ENCODE assay signal across 8 mouse cellular contexts in the genomic region with DNA sequence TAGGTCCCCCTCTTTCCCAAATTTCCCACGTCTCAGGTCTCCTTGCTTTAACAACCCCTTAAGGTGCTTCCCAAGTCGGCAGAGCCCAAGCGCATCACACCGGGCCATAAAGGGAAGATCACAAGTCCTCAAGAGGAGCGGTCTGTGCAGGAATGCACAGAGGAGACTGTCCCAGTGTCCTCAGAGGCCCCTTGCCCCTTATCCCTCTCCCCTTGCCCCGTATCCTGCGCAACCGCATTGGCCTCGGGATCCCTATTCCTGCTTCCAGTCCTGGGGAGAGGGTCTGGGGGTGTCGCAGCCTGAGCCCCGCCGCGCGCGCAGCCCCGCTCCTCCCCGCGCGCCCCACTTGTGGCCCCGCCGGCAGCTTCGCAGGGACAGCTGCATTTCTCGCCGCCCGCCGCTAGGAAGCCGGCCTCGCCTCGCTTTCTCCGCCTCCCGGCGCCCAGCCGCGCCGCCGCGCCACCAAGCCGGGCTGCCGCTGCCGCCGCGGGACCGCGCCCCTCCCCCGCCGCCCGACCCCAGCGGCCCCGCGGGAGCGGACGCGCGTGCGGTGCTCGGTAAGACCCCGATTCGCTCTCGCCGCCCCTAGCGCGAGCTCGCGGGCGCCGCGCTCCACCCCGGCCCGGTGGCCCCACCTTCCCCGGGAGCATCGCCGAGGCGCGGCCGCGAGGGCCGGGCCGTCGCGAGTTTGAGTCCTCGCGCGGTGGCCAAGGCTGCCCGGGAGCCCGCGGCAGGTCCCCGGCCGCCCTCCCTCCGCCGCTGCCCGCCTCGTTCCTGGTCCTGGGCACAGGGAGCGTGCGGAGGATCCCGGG. TPM values are rescaled to one million over a fixed set of nuclear protein-coding genes. Genes with fewer than 3 reads are reported as not detected.
DNase-seq lines count a peak whose midpoint lies in the region; ATAC-seq lines count a peak whose summit lies in the region.

No protein-coding gene starts in this region.

- no peaks in the 10 kb centered on the region for H3K9me3 ChIP-seq in hindbrain, embryonic 16.5 days (ENCODE audit: control insufficient read depth, low read length)

- peak overlapping the region; percentile 87 for H3K4me2 ChIP-seq in hindbrain, embryonic 16.5 days (ENCODE audit: low read length)

- H3K27ac ChIP-seq in hindbrain, embryonic 16.5 days (ENCODE audit: low read depth, low read length), result peak overlapping the region; percentile 92

- peak overlapping the region; percentile 98 for H3K9ac ChIP-seq in hindbrain, embryonic 16.5 days (ENCODE audit: low read depth, low read length)

- WGBS in hindbrain, embryonic 16.5 days, result under 1% methylated on average over 66 of the region's 95 CpGs

- H3K4me3 ChIP-seq in hindbrain, embryonic 16.5 days (ENCODE audit: low read length), result peak overlapping the region; percentile 92

- no peaks in the 10 kb centered on the region for H3K27me3 ChIP-seq in hindbrain, embryonic 16.5 days (replicated peaks; ENCODE audit: control insufficient read depth, insufficient read depth, low read length)

- DNase-seq in NIH3T3 (ENCODE audit: low read depth), result peak; percentile 83
- peak; percentile 81 for DNase-seq in cerebellum, adult 9-11 months
- DNase-seq in frontal cortex, postnatal 36 days (ENCODE audit: low spot score in 2 of 2), result peak; percentile 74 to 75
- peak; percentile 51 to 63 for DNase-seq in left cerebral cortex, adult 8-10 months (ENCODE audit: low spot score in 2 of 2)
- peak; percentile 66 to 75 for DNase-seq in right cerebral cortex, adult 2 months (ENCODE audit: low spot score in 2 of 2)
- DNase-seq in urinary bladder, postnatal 25 days (ENCODE audit: low spot score), result peak; percentile 73

- peaks cover 26% of the 10 kb centered on the region for H3K4me1 ChIP-seq in hindbrain, embryonic 16.5 days (ENCODE audit: control insufficient read depth, insufficient read depth, low read depth, low read length)

- ATAC-seq in hindbrain, embryonic 16.5 days, result peak; percentile 65
- ATAC-seq in megakaryocyte, adult 5-6 weeks (ENCODE audit: poor library complexity, severe bottlenecking), result peak; percentile 85

- H3K36me3 ChIP-seq in hindbrain, embryonic 16.5 days (ENCODE audit: control insufficient read depth, insufficient read depth, low read length), result no peaks in the 10 kb centered on the region

RNA-seq across cellular contexts. Expression of gene Cuedc1, which starts 1.1 kb away (rescaled TPM):
- polyA plus RNA-seq in hindbrain, embryonic 16.5 days (2015; fragmentation: Nextera tagmentation; extraction: Ambion mirVana), result 29.9 and 41.3 TPM in 2 replicates
- 10 to 100 TPM; 28.0 to 31.8 (median 30.9) TPM for total RNA-seq in left cerebral cortex, adult 8-10 months (2022)
- total RNA-seq in megakaryocyte, adult 5-6 weeks (2015), result 0.67 and 0.73 TPM in 2 replicates
- 1.3 and 2.2 TPM in 2 replicates for total RNA-seq in megakaryocyte, adult 5-6 weeks (2017)

RNA-seq across cellular contexts. Expression of gene Vezf1, which starts 30.9 kb away (rescaled TPM):
- polyA plus RNA-seq in hindbrain, embryonic 16.5 days (2015; fragmentation: Nextera tagmentation; extraction: Ambion mirVana), result 32.3 and 38.9 TPM in 2 replicates
- 10 to 100 TPM; 27.9 to 30.8 (median 29.3) TPM for total RNA-seq in left cerebral cortex, adult 8-10 months (2022)
- 46.4 and 55.3 TPM in 2 replicates for total RNA-seq in megakaryocyte, adult 5-6 weeks (2015)
- total RNA-seq in megakaryocyte, adult 5-6 weeks (2017), result 22.6 and 25.0 TPM in 2 replicates

RNA-seq across cellular contexts. Expression of gene Srsf1, which starts 51.8 kb away (rescaled TPM):
- 168 and 190 TPM in 2 replicates for polyA plus RNA-seq in hindbrain, embryonic 16.5 days (2015; fragmentation: Nextera tagmentation; extraction: Ambion mirVana)
- 100 to 1,000 TPM; 189 to 208 (median 191) TPM for total RNA-seq in left cerebral cortex, adult 8-10 months (2022)
- total RNA-seq in megakaryocyte, adult 5-6 weeks (2015), result 146 and 156 TPM in 2 replicates
- 369 and 388 TPM in 2 replicates for total RNA-seq in megakaryocyte, adult 5-6 weeks (2017)

Comparison
In these comparisons a context has a peak if more than half of its experiments do, and no peak if none do; other contexts are left out.
1. Peak in every context shown above with its lines: DNase-seq, ATAC-seq, H3K4me3 ChIP-seq and H3K27ac ChIP-seq.
2. RNA of gene Cuedc1, which starts 1.1 kb away (total RNA-seq): 28.0 to 31.8 TPM in left cerebral cortex, adult 8-10 months; 0.67 to 2.2 TPM in megakaryocyte, adult 5-6 weeks; every median in the first group is over 4 times any median in the second.